Mouse (Mus musculus): ENCODE data around the gene Spire2.

The Spire2 gene

DNA sequence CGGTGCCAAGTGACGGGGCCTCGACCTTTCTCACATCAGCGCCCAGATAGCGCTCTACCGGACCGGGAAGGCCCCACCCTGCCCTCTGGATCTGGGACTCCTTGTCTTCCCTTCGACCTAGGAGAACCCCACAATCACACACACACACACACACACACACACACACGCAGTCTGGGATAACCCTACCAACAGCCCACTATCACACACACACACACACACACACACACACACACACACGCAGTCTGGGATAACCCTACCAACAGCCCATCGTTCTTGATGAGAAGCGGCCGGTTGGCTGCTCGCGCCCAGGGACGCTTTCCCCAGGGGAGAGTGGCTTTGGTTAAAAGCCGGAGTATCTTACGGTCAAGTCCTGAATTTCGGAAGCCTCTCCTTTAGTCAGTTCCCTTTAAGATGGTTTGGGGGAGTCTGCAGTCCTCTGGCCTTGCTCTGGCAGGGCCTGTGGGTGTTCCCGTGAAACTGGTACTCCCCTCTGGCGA is 626 bp downstream of the Spire2 start:
- in situ Hi-C loops (cut with MboI; ENCODE audit: low sequenced_read_pairs), result no loop called here

DNA sequence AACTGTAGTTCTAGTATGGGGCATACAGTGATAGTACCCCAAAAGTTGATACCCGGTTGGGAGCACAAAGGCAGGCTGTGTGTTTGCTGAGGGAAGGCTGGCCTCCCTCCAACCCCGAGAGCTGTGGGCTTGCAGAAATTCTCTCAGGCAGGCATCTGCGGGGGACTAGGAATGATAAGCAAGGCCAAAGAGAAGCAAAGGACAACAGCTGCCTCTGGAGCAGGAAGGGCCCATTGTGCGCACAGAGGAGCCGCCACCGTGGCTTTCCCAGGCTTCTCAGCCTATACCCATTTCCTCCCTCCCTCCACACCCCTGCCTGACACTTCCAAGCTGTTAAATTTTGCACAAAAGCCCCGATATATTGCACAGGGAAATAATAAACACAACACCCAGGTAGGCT is 1.4 kb downstream of the Spire2 start:
- in situ Hi-C loops (cut with MboI; ENCODE audit: low sequenced_read_pairs), result no loop called here

DNA sequence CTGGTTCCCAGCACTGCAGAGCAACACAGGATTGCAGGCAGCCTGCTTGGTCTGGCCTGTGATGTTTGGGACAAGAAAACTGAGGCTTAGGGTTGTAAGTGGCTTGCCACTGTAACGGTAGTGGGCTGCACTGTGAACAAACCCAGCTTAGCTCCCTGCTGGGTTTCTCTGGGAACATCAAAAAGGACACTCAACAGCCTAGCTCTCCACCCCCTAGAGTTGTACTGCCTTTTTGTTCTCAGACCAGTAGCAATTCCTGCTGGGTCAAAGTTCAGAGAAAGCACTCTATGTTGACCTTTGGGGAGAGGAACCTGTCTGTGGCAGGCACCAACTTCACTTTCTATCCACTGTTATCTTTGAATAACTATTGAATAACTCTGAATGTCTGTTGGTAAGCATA is 2.0 kb downstream of the Spire2 start:
- in situ Hi-C loops (cut with MboI; ENCODE audit: low sequenced_read_pairs), result no loop called here

- in situ Hi-C loops (cut with MboI; ENCODE audit: low sequenced_read_pairs), result no loop called here
These were observed 5.0 kb downstream of the Spire2 start for GRCm38 (mm10) chr8:123337475-123337874.

- in situ Hi-C loops (cut with MboI; ENCODE audit: low sequenced_read_pairs), result no loop called here
These were observed 7.6 kb downstream of the Spire2 start for GRCm38 (mm10) chr8:123340071-123340470.

GRCm38 (mm10) chr8:123341040-123342015 is 8.8 kb downstream of the Spire2 start:
- in situ Hi-C loops (cut with MboI; ENCODE audit: low sequenced_read_pairs), result no loop called here

DNA sequence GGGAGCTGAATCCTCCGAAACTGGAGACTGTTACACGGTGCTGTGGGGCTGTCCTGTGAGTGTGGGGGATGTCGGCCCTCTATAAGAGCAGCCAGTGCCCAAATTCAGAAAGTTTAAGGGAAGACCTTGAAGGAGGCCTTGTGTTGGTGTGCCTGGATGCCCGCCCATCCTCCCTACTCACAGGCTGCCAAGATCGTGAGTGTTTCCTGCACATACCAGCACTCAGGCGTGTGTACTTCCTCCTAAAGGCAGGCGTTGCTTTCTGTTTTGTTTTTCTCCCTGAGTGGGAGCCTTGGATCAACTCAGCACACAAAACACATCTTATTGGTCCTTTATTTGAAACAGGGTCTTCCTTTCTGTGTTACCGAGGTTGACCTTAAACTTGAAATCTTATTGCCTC is 9.7 kb downstream of the Spire2 start:
- in situ Hi-C loops (cut with MboI; ENCODE audit: low sequenced_read_pairs), result no loop called here

GRCm38 (mm10) chr8:123342911-123343310 is 10.4 kb downstream of the Spire2 start:
- in situ Hi-C loops (cut with MboI; ENCODE audit: low sequenced_read_pairs), result no loop called here

DNA sequence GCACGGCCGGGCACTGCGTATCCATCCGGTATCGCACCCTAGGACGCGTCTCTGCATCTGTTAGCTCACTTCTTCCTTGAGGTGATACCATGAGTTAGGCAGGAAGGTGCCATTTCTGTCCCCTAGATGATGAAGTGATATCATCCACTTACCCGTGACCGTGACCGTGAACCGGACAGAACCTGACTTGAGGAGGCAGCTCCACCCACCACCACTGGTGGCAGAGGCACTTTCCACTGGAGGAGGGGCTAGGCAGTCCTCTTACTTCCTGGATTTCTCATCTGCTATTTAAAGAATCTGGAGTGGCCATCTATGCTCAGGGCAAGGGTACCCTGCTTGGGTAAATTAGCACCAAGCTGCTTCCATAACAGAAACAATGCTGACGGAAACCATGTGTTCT is 10.9 kb downstream of the Spire2 start:
- in situ Hi-C loops (cut with MboI; ENCODE audit: low sequenced_read_pairs), result no loop called here

- in situ Hi-C loops (cut with MboI; ENCODE audit: low sequenced_read_pairs), result no loop called here
These were observed 12.6 kb downstream of the Spire2 start for GRCm38 (mm10) chr8:123345135-123345534.

GRCm38 (mm10) chr8:123345856-123346255 is 13.3 kb downstream of the Spire2 start:
- in situ Hi-C loops (cut with MboI; ENCODE audit: low sequenced_read_pairs), result no loop called here

GRCm38 (mm10) chr8:123347293-123347692 is 14.8 kb downstream of the Spire2 start:
- in situ Hi-C loops (cut with MboI; ENCODE audit: low sequenced_read_pairs), result no loop called here

DNA sequence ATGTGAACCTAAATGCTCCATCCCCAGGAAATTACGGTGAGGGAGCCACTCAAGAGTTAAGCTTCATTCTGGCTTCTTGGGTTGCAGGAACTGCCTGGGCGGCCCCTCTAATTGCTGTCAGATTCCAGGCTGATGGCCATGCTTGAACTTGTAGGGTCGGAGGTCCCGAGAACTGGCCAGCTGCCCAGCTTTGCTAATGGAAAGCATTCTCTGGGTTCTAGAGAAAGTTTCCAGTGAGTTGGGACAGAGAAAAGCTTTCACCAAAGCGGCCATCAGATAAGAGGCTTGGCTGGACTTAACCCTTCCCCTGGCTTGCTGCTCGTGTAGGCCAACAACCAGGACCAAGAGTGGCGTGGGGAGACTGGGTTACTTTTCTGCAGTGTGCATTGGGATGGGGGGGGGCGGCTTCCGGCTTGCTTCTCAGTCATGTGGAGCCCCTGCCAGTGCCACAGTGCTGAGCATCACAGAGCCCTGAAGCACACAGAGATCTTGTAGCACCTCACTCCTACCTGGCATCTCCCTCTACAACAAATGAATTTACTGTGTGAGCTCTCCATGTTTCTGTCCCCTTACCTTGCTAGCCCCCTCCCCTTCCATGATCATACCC is 15.8 kb downstream of the Spire2 start:
- in situ Hi-C loops (cut with MboI; ENCODE audit: low sequenced_read_pairs), result no loop called here

DNA sequence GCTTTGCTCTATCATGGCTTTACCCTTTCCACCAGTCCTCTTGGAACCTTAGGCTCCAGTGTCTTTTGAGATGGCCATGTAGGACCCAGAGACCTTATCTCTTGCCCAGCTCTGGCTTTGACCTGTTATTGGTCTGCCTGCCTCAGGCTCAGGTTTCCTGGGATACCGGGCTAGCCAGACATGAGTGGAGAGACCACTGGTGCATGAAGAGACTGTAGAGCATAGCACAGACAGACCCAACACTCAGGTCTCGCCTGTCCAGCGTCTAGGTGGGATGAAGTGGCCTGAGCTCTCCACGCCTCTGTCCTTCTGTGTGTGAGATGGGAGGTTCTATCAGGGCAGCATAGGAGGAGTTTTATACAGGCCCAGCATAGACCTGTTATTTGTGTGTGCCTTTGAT is 16.6 kb downstream of the Spire2 start:
- in situ Hi-C loops (cut with MboI; ENCODE audit: low sequenced_read_pairs), result no loop called here

DNA sequence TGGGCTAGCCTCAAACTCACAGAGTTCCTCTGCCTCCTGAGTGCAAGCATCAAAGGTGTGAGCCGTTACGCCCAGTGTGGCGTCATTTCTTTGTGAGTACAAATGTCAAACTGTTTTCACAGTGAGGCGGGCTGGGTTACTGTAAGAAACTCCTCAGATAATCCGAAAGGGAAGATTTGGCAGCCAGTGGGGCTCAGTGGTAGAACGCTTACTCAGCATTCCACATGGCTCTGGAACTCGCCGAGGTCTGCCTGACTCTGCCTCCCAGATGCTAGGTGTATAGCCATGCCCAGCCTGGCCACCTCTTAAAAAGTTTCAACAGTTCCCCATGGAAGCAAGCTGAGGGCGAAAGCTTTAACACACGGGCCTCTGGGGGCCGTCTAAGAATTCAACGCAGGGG is 19.6 kb downstream of the Spire2 start:
- in situ Hi-C loops (cut with MboI; ENCODE audit: low sequenced_read_pairs), result no loop called here

DNA sequence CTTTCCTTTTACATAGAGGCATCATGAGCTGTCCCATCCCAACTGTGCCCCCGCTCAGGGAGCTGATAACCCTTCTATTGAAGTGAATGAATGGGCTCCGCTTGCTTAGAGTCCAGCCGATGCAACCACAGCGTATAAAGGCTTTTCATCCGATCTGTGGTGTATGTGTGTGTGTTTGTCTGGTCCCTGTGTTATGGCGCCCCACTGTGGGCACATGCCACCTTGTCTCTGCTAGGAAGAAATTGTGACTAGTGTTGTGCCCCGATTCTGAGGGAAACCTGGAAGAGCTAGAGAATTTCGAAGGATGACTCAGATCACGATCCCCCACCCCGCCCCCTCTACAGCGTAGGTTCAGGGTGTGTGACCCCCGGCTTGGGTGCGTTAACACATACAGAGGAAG is 20.3 kb downstream of the Spire2 start:
- in situ Hi-C loops (cut with MboI; ENCODE audit: low sequenced_read_pairs), result no loop called here

- in situ Hi-C loops (cut with MboI; ENCODE audit: low sequenced_read_pairs), result no loop called here
These were observed 20.7 kb downstream of the Spire2 start for GRCm38 (mm10) chr8:123353216-123353615.

DNA sequence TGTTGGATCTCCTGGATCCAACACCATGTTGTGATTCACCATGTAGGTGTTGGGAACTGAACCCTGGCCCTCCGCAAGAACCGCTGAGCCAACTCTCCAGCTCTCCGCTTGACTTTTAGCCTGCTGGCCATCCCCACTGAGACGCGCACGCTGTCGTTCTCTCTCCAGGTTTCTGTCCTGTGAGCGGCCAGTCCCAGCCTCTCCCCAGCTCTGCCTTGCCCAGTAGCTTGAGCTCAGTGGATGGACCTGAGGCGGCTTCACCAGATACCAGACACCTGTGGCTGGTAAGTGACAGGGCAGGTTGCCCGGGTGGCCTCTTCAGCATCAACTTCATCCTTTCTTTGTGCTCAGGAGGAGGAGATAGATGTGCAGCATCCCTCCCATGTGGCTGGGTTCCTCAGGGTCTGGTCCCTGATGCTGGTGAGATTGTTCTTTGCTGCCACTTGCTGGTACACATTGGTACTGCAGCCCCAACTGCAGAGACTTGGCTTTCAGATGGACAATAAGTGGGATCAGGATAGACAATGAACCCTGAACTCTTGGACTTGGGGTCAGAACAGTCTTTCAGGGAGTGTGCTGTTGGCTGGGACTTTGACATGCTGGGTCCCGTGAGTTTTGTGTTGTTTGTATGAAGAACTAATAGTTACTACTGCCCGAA is 28.7 kb downstream of the Spire2 start:
- in situ Hi-C loops (cut with MboI; ENCODE audit: low sequenced_read_pairs), result no loop called here

DNA sequence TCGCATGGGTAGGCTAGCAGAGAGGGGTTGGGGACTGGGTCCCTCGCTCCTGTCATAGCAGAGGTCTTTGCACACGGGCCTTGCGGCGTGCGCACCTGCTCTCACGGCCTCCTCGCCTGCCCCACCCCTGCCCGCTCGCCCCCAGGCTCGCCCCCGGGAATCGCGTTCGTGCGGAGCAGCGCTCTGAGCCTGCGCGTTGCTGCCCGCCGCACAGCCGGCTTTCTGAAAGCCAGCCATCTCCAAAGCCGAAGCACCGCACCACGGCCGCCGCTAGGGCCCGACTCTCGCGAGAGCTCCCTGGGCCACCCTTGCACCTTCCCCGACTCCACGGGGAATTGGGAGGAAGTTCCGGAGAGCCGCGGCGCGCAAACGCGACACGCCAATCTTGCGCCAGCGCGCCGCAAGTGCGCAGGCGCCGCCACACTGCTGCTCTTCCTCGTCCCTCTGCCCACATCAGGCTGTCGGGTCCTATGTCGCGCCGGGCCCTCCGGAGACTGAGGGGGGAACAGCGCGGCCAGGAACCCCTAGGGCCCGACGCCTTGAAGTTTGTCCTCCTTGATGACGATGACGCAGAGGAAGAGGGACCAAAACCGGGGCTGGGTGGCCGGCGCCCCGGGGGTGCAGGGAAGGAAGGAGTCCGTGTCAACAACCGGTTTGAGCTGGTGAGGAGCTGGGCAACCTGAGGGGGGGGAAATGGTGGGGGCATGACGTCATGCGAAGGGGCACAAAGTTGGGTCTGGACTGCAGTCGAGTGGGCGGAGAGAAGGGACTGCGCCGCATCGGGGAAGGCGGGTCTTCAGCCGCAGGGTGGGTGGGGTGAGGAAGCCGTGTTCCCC is 41.1 kb downstream of the Spire2 start, which contains the start of gene Tcf25:
Gene Tcf25, plus strand, starts transcription at position 351 of the 836 bp plus-strand sequence.
- in situ Hi-C loops (cut with MboI; ENCODE audit: low sequenced_read_pairs), result no loop called here

GRCm38 (mm10) chr8:123374239-123374578 is 41.7 kb downstream of the Spire2 start:
- in situ Hi-C loops (cut with MboI; ENCODE audit: low sequenced_read_pairs), result no loop called here

DNA sequence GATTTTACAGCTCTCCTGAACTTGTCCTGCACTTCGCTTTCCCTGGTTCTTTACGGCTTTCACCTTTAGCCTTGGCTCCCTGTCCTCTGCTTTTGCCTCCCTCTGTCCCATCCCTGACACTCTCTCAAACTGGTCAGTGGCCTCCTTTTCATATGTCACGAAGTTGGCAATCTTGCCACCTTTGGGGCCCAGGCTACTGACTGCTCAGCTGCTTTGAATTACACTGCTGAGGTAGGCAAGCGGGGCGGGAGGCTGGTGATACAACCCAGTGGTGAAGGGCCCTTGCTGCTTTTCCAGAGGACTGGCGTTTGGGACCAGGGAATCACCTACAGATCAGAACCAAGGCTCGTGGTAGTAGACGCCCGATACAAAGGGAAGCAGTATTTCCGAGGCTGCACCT is 43.2 kb downstream of the Spire2 start:
- in situ Hi-C loops (cut with MboI; ENCODE audit: low sequenced_read_pairs), result no loop called here

Data from CH12F3 (cell line).